Mouse (Mus musculus) ES-Bruce4 (cell line): Measurements from ENCODE around the gene Gps1.

Experiments used
- CTCF ChIP-seq: IDR thresholded peaks from one replicate; pipeline ENCODE4 v1.8.1; 2011; ENCODE audit warnings: low read depth, low read length
- EP300 ChIP-seq: IDR thresholded peaks from 2 replicates; pipeline ENCODE4 v1.6.1; 2011; ENCODE audit warnings: low read depth, low read length; ENCODE audit not compliant: insufficient read depth
- POLR2A ChIP-seq: IDR thresholded peaks from one replicate; pipeline ENCODE4 v1.8.1; 2011; ENCODE audit warnings: low read length; ENCODE audit not compliant: insufficient read depth

DNA sequence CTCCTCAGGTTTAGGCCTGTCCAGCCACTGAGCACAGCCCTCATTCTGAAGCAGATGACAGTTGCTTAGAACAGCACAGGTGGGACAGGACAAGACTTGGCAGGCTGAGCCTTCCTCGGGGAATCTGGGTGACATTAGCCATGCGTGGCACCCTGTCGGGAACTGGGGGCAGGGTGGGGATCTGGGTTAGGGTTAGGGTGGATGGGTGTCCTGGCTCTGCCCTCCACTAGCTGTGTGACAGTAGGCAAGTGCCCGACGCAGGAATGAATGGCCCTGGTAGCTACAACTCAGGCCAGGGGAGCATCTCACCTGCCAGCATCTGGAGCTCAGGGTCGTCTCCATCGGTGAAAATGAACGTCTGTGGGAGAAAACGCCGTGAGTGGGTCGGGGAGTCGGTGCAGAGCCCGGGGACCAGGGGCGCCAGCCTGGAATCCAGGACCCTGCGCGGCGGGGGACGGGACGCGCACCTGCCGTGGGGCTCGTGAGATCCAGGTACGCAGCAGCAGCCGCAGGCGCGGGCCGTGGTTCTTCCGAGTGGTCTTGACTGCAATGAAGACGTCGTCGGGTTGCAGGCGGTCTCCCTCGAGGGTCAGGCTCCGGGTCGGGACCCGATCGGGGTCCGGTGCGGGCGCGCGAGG, 527 bp upstream of the Gps1 start:
- TF ChIP-seq CTCF (no peak), POLR2A (no peak), EP300 (no peak)
